Mouse (Mus musculus): ENCODE measurements at regions not wholly inside any gene's neighbourhood (a gene's known extent, or its start where the extent isn't known, plus 50 kb on each side); places are given as distances from the start of the nearest gene placed in this dataset.

GRCm38 (mm10) chr11:65358908-65359307 lies 89.1 kb upstream of the Myocd start:
- H3K9ac ChIP-seq: no peak overlapping the region
- no peak overlapping the region for H3K27ac ChIP-seq (replicated peaks)
- no peak overlapping the region for H3K4me3 ChIP-seq (replicated peaks)
- no peaks in the 10 kb centered on the region for H3K27me3 ChIP-seq
- no peak overlapping the region for H3K4me2 ChIP-seq
- H3K4me1 ChIP-seq (replicated peaks): no peaks in the 10 kb centered on the region
- WGBS (ENCODE audit: insufficient replicate concordance): 65% methylated on average over 8 of the region's 8 CpGs
- no peaks in the 10 kb centered on the region for H3K36me3 ChIP-seq (replicated peaks)
- no peaks in the 10 kb centered on the region for H3K9me3 ChIP-seq (replicated peaks)
- no peak for ATAC-seq (ENCODE audit: insufficient read depth)

GRCm38 (mm10) chr11:65352516-65352915 lies 82.7 kb upstream of the Myocd start:
- H3K4me1 ChIP-seq (replicated peaks): no peaks in the 10 kb centered on the region
- H3K9ac ChIP-seq: no peak overlapping the region
- no peak overlapping the region for H3K27ac ChIP-seq (replicated peaks)
- no peaks in the 10 kb centered on the region for H3K27me3 ChIP-seq
- no peaks in the 10 kb centered on the region for H3K36me3 ChIP-seq (replicated peaks)
- no peaks in the 10 kb centered on the region for H3K9me3 ChIP-seq (replicated peaks)
- no peak for ATAC-seq (ENCODE audit: insufficient read depth)
- WGBS (ENCODE audit: insufficient replicate concordance): 51% methylated on average over 3 of the region's 3 CpGs
- no peak overlapping the region for H3K4me3 ChIP-seq (replicated peaks)
- H3K4me2 ChIP-seq: no peak overlapping the region

DNA sequence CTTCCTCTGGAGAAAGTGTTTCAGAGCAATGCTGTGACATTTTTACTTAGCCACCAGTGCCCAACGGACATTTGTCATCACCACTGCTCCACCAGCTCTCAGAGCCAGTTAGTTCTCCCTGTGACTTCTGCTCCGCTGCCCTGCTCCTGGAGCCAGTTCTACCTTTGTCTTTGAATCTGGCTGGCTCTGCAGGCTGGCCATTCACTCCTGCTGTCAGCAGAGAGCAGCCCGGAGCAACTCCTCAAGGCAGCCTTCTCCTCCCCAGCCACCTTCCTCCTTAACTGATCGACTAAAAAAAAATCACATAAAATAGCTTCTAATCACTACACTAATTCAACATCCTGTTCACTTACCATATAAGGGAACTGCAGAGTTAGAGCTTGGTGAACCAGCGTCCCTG lies 79.2 kb upstream of the Myocd start:
- Histone ChIP-seq H3K27me3 (no peaks in the 10 kb centered on the region), H3K4me1 (replicated peaks) (no peaks in the 10 kb centered on the region), H3K9me3 (replicated peaks) (no peaks in the 10 kb centered on the region), H3K9ac (no peak overlapping the region), H3K36me3 (replicated peaks) (no peaks in the 10 kb centered on the region), H3K4me3 (replicated peaks) (no peak overlapping the region), H3K27ac (replicated peaks) (no peak overlapping the region), H3K4me2 (no peak overlapping the region)
- WGBS (ENCODE audit: insufficient replicate concordance): 42% methylated on average over 5 of the region's 5 CpGs
- ATAC-seq (ENCODE audit: insufficient read depth): no peak

DNA sequence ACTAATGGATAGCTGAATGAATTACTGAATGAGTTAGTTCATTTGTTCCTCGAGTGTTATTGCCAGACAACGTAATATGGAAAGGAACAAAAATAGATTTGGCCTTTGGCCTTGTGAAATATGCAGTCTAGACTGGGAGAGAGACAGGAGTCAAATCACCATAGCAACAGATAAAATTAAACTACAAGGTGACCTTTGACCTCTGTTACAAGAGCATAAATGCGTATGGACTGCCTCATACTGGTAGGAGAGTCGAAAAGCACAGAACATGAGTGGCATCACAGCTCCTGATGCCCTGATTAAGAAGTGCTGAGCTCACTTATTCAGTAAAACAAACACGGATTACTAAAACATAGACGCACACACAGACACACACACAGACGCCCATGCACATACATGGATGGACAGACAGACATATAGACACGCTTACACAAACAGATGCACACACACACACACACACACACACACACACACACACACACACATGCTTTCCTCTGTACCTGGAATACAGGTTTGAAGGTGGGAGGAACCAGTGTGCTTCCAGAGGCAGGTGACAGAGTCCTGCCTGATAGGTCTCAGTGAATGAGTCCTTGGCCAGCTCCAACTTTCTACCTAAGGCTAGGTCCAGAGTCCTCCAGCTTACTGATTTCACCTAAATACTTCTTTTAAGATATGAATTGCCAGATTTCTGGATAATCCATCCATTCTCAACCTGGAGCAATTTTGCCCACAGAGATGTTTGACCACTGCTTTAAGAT lies 72.1 kb upstream of the Myocd start:
- Histone ChIP-seq H3K36me3 (replicated peaks) (no peaks in the 10 kb centered on the region), H3K4me2 (no peak overlapping the region), H3K4me1 (replicated peaks) (no peaks in the 10 kb centered on the region), H3K27ac (replicated peaks) (no peak overlapping the region), H3K4me3 (replicated peaks) (no peak overlapping the region), H3K27me3 (no peaks in the 10 kb centered on the region), H3K9ac (no peak overlapping the region), H3K9me3 (replicated peaks) (no peaks in the 10 kb centered on the region)
- 67% methylated on average over 8 of the region's 8 CpGs for WGBS (ENCODE audit: insufficient replicate concordance)
- ATAC-seq (ENCODE audit: insufficient read depth): no peak

DNA sequence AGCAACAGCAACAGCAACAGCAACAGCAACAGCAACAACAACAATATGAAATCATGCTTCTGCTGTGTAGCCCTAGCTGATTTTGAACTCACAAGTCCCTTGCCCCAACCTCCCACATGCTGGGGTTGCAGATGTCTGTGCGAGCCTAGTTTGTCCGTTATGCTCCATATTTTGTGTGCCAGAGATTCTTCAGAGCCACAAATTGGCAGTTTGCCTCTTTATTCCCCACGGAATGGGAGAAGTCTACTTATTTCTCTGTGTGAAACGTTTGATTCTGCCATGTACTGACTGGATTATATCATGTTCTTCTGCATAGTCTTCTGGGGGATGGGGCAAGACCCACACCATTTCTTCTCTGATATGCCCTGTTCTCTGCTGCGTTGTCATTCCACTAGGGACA lies 64.5 kb upstream of the Myocd start:
- Histone ChIP-seq H3K4me3 (replicated peaks) (no peak overlapping the region), H3K36me3 (replicated peaks) (no peaks in the 10 kb centered on the region), H3K4me2 (no peak overlapping the region), H3K9me3 (replicated peaks) (no peaks in the 10 kb centered on the region), H3K27me3 (no peaks in the 10 kb centered on the region), H3K9ac (no peak overlapping the region), H3K27ac (replicated peaks) (no peak overlapping the region), H3K4me1 (replicated peaks) (no peaks in the 10 kb centered on the region)
- WGBS (ENCODE audit: insufficient replicate concordance): 53% methylated on average over 5 of the region's 5 CpGs
- no peak for ATAC-seq (ENCODE audit: insufficient read depth)

- H3K4me1 ChIP-seq (replicated peaks): no peaks in the 10 kb centered on the region
- no peaks in the 10 kb centered on the region for H3K27me3 ChIP-seq
- H3K4me3 ChIP-seq (replicated peaks): no peak overlapping the region
- no peak overlapping the region for H3K4me2 ChIP-seq
- H3K27ac ChIP-seq (replicated peaks): no peak overlapping the region
- H3K9ac ChIP-seq: no peak overlapping the region
- ATAC-seq (ENCODE audit: insufficient read depth): no peak
- H3K9me3 ChIP-seq (replicated peaks): no peaks in the 10 kb centered on the region
- 47% methylated on average over 2 of the region's 2 CpGs for WGBS (ENCODE audit: insufficient replicate concordance)
- no peaks in the 10 kb centered on the region for H3K36me3 ChIP-seq (replicated peaks)
Observed at GRCm38 (mm10) chr11:65333101-65333500, 63.3 kb upstream of the Myocd start.

- 43% methylated on average over 4 of the region's 4 CpGs for WGBS (ENCODE audit: insufficient replicate concordance)
- H3K27me3 ChIP-seq: no peaks in the 10 kb centered on the region
- no peak overlapping the region for H3K27ac ChIP-seq (replicated peaks)
- no peak for ATAC-seq (ENCODE audit: insufficient read depth)
- no peaks in the 10 kb centered on the region for H3K36me3 ChIP-seq (replicated peaks)
- H3K4me3 ChIP-seq (replicated peaks): no peak overlapping the region
- H3K9me3 ChIP-seq (replicated peaks): no peaks in the 10 kb centered on the region
- no peak overlapping the region for H3K4me2 ChIP-seq
- H3K9ac ChIP-seq: no peak overlapping the region
- no peaks in the 10 kb centered on the region for H3K4me1 ChIP-seq (replicated peaks)
Observed at GRCm38 (mm10) chr11:65322877-65323440, 53.2 kb upstream of the Myocd start.
